Mouse (Mus musculus): ENCODE data around the gene Phf11c.

GRCm38 (mm10) chr14:59433902-59434301 is 38.7 kb upstream of the Phf11c start:
- TF ChIP-seq POLR2A (IDR thresholded peaks at IDR 0.05; ENCODE audit: borderline replicate concordance, extremely low read depth, low read depth, low read length) = no peak
- TF ChIP-seq CTCF (IDR thresholded peaks at IDR 0.05; ENCODE audit: insufficient read depth, low read length) = no peak

All from lung, adult 2 months (tissue).